Mouse (Mus musculus) liver, embryonic 18 days (tissue): ENCODE results near the gene Zcchc7. TPM values are rescaled to one million over a fixed set of nuclear protein-coding genes. Genes with fewer than 3 reads are reported as not detected.

Experiments
- polyA plus RNA-seq: library from polyadenylated mRNA; depleted of rRNA; stranded (reverse); fragments of >200 nt; gene quantifications from 2 replicates; pipeline ENCODE4 v1.2.3, GENCODE M21; 2012; rRNA removed

Gene Zcchc7
- 9.0 and 10.0 TPM in 2 replicates for polyA plus RNA-seq

GRCm38 (mm10) chr4:44755553-44756133 lies at the start of gene Zcchc7:
Gene Zcchc7 (plus strand): TSS chr4:44755877.

GRCm38 (mm10) chr4:44709740-44710700 lies 45.7 kb upstream of the Zcchc7 start, which contains the start of gene Pax5:
Gene Pax5 (minus strand): TSS chr4:44710487.

GRCm38 (mm10) chr4:44981280-44981973 lies 225.8 kb downstream of the Zcchc7 start, which contains the start of gene Grhpr:
Gene Grhpr (plus strand): TSS chr4:44981395.

Other genes starting within 250 kb of the Zcchc7 start
- gene Pax5, start 45.4 kb upstream of the Zcchc7 start, polyA plus RNA-seq = 0.84 and 1.00 TPM in 2 replicates
- 231 and 248 TPM in 2 replicates for gene Grhpr, start 225.5 kb downstream of the Zcchc7 start, polyA plus RNA-seq